Mouse (Mus musculus) layer of hippocampus, postnatal 10 days (tissue): ENCODE results near the gene Slc25a3. TPM values are rescaled to one million over a fixed set of nuclear protein-coding genes. Genes with fewer than 3 reads are reported as not detected.

Experiments used
- DNase-seq, 2 experiments: peaks; one replicate each; pipeline ENCODE4 v3.0.0; 2021; ENCODE audit warnings: low spot score in 2 of 2
- total RNA-seq, 2 experiments: library from RNA; stranded (reverse); gene quantifications; 2 replicates each; pipeline ENCODE4 v1.2.3; 2021

Slc25a3 gene
- total RNA-seq, 2 experiments from 2014 or later = 544 to 545 TPM

DNA sequence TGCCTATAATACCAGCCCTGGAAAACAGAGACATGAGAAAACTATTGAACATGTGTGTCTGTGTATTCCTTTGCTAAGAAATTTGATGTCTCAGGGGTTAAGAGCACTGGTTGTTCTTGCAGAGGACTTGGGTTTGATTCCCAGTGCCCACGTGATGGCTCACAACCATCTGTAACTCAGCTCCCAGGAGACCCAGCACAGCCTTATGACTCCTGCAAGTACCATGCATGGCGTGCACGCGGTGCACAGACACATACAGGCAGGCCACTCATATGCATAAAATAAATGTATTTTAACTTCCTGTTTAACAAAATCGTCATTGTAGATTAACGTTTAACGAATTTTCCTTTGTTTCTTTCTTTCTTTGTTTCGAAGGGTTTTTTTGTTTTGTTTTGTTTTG is 25.8 kb downstream of the Slc25a3 start:
- DNase-seq = no peak

DNA sequence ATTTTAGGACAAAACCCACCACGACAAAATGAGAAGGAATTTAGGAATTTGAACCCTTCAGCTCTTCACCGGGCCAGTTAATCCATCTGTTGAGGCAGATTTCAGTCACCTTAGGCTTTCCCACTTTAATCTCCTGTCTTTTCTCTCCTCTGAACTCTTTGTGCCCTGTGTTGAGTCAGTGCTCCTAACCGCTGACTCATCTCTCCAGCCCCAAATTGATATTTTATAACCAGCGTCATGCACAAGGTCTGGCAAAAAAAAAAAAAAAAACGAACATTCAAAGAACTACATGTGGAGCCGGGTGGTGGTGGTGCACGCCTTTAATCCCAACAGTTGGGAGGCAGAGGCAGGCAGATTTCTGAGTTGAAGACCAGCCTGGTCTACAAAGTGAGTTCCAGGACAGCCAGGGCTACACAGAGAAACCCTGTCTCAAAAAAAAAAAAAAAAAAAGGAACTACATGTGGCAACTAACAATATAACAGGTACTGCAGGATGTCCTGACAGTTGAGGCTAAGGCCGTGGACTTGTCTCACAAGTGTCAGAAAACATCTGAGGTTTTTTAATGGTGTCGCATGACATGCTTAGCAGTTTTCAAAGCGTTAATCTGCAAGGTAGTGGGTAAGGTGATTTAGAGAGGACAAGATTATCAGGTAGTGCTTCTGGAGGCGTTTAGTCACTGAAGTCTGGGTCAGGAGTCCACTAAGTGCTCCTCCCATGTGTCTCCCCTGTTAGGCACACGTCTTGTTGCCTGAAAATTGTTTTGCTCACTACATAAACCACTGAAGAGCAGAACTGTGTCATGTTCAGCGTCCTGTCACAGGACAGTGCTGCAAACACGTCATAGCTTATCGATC is 29.4 kb downstream of the Slc25a3 start:
- DNase-seq = no peak

- no peak for DNase-seq
Observed at GRCm38 (mm10) chr10:91092812-91093211, 31.0 kb downstream of the Slc25a3 start.

GRCm38 (mm10) chr10:91083393-91083927 is 40.4 kb downstream of the Slc25a3 start:
- DNase-seq = no peak

- DNase-seq = peak; percentile 99 to 100
Observed at GRCm38 (mm10) chr10:91082550-91083392, 41.1 kb downstream of the Slc25a3 start, which contains the start of the genes Apaf1 and Ikbip. TSS of gene Apaf1 (minus strand) at chr10:91082770. TSS of gene Ikbip (plus strand) at chr10:91082940.

- no peak for DNase-seq
Observed at GRCm38 (mm10) chr10:91081959-91082507, 41.8 kb downstream of the Slc25a3 start.

DNA sequence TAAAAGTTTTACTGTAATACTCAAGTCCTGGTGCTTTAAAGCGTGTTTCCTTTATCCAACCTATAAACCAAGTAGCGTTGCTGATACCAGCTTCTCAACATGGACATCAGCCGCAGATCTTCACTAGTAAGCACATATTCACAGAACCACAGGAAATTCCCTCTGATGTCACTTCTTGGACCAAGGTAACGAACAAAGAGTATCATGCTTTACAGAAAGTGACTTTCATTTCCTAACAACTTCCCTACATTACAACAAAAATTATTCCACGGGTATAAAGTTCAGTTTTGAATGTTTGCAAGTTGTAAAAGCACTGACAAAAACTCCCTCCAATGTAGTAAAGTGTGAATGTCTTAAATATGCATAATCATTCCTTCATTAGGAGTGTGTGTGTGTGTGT is 43.3 kb downstream of the Slc25a3 start:
- no peak for DNase-seq

DNA sequence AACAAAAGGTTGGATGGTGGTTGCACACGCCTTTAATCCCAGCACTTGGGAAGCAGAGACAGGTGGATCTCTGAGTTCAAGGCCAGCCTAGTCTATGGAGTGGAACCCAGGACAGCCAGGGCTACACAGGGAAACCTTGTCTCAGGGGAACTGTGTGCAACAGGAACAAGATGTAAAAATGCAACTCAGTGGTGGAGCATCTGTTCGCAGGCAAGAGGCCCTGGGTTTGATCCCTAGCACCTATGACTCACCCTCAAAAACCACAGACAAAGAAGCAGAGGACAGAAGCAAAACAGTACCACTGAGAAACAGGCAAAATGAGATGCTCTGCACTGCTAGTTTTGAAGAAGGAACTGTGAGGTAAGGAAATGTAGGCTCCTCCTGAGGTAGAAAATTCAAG is 47.2 kb downstream of the Slc25a3 start:
- no peak for DNase-seq

DNA sequence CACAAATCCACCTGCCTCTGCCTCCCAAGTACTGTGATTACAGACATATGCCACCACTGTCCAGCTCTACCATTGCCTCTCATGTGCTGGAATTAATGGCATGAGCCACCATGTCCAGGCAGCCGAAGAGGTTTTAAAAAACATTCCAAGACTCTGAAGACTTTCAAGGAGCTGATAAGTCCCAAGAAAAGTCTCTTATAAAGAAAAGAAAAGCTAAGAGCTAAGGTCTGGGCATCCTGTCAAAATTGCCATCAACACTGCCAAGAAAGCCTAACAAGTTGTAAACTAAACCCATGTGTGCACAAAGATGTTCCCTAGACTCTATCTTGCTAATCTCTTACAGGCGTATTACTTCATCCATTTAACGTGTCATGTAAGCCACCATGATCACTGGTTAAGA is 50.5 kb downstream of the Slc25a3 start:
- no peak for DNase-seq

DNA sequence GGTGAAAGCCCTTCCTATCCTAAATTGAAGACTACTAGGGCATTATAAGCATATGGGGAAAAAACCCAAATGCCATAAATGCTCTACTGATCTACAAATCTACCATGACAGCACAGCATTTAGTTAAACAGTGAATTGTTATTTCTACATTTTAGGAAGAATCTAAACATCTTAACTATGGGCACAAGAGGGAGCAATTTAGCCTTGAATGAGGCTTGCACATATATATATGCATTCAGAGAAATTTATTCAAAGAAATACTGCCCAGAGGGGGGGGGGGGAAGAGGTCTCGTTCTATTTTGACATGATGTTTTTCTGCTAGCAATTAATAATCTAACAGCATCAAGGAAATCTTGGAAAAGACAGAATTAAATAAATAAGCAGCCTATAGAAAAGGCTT is 52.1 kb downstream of the Slc25a3 start:
- no peak for DNase-seq

Other genes starting within 250 kb of the Slc25a3 start
- 10 to 100 TPM; 16.9 to 20.4 TPM for gene Apaf1, start 41.3 kb downstream of the Slc25a3 start, total RNA-seq
- 10 to 100 TPM; 15.7 to 16.4 TPM for gene Ikbip, start 41.1 kb downstream of the Slc25a3 start, total RNA-seq
- gene Tmpo, start 57.3 kb upstream of the Slc25a3 start, total RNA-seq = 10 to 100 TPM; 45.0 to 53.2 TPM